Comparison of ENCODE assay signal across 25 mouse cellular contexts in the genomic region with DNA sequence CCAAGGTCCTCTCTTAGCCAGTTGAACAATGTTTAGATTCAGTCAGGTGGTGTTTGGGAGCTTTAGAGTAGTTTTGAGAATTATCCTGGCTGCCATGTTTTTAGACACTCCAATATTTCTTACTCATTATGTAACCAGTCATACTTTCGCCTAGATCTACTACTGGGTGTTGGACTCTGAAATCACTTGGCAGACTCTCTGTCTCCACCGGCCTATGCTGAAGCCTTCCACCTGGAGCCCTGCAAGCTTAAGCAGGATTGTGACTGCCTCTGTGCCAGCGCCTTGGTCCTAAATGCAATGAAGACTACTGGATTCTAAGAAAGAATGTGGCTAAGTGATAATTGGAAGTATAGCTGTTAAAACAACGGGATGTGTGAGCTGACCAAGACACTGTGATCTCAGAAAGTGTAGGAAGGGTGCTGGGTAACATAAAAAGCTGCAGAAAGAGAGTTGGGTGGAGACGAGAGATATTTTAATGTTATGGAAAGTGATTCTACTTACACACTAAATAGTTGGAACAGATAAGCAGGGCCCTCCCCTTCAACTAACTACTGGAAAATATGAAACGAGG. TPM values are rescaled to one million over a fixed set of nuclear protein-coding genes. Genes with fewer than 3 reads are reported as not detected.
DNase-seq lines count a peak whose midpoint lies in the region; ATAC-seq and TF ChIP-seq lines count a peak whose summit lies in the region.
"Had no signal": no experiment of that assay in that cellular context is flagged by ENCODE, and none has a peak within 500 bp of the region (broad histone marks: within the 10 kb centered on the region; RNA-seq: fewer than 3 reads in every experiment).

No protein-coding gene starts in this region.

- no peaks in the 10 kb centered on the region for H3K4me1 ChIP-seq in kidney, adult 2 months (ENCODE audit: control insufficient read depth, insufficient read depth, low read length)
- no peaks in the 10 kb centered on the region for H3K4me1 ChIP-seq in midbrain, embryonic 11.5 days (ENCODE audit: control insufficient read depth, insufficient read depth, low read length)
- H3K4me1 ChIP-seq in midbrain, embryonic 13.5 days (replicated peaks): no peaks in the 10 kb centered on the region
- H3K4me1 ChIP-seq: embryonic facial prominence, embryonic 10.5 days; forebrain, embryonic 10.5 days; heart, embryonic 10.5 days; hindbrain, embryonic 12.5 days had no signal

- H3K27me3 ChIP-seq in kidney, adult 2 months (replicated peaks; ENCODE audit: control insufficient read depth, insufficient read depth, low read length): no peaks in the 10 kb centered on the region
- H3K27me3 ChIP-seq in midbrain, embryonic 11.5 days (ENCODE audit: control insufficient read depth, insufficient read depth, low read length): no peaks in the 10 kb centered on the region
- H3K27me3 ChIP-seq in midbrain, embryonic 13.5 days: no peaks in the 10 kb centered on the region
- H3K27me3 ChIP-seq: CH12.LX; hindbrain, embryonic 12.5 days had no signal

- no peak for ATAC-seq in midbrain, embryonic 11.5 days (ENCODE audit: low FRiP score)
- no peak for ATAC-seq in midbrain, embryonic 13.5 days
- no peak for ATAC-seq in erythroid progenitor cell, adult 5-6 weeks (replicated peaks; ENCODE audit: low FRiP score, poor library complexity, severe bottlenecking)
- ATAC-seq: forebrain, embryonic 14.5 days; hindbrain, embryonic 16.5 days; inflammation-experienced regulatory T-cells, adult 6 months had no signal

- H3K4me2 ChIP-seq in midbrain, embryonic 11.5 days: no peak overlapping the region
- no peak overlapping the region for H3K4me2 ChIP-seq in midbrain, embryonic 13.5 days (replicated peaks)
- H3K4me2 ChIP-seq: hindbrain, embryonic 12.5 days had no signal

- WGBS in kidney, adult 2 months: 69% methylated on average over 6 of the region's 6 CpGs
- WGBS in midbrain, embryonic 11.5 days: 89% methylated on average over 6 of the region's 6 CpGs
- WGBS in midbrain, embryonic 13.5 days: 88% methylated on average over 6 of the region's 6 CpGs

- H3K9ac ChIP-seq in midbrain, embryonic 11.5 days (ENCODE audit: low read length): no peak overlapping the region
- H3K9ac ChIP-seq in midbrain, embryonic 13.5 days (replicated peaks): no peak overlapping the region
- H3K9ac ChIP-seq: hindbrain, embryonic 12.5 days had no signal

- no peak for TF ChIP-seq CTCF in kidney, adult 2 months (conservative IDR thresholded peaks at IDR 0.05; ENCODE audit: insufficient read depth, insufficient read length, low read depth, low read length)

- H3K36me3 ChIP-seq in kidney, adult 2 months (ENCODE audit: control insufficient read depth, insufficient read depth, low read length): no peaks in the 10 kb centered on the region
- peaks cover 9% of the 10 kb centered on the region; the same call in 1 of the 2 replicates for H3K36me3 ChIP-seq in midbrain, embryonic 11.5 days (ENCODE audit: control insufficient read depth, insufficient read depth, low read length)
- peaks cover 22% of the 10 kb centered on the region for H3K36me3 ChIP-seq in midbrain, embryonic 13.5 days
- H3K36me3 ChIP-seq: heart, embryonic 10.5 days had no signal

- peak; percentile 9 for DNase-seq in cerebellum, adult 9-10 months
- no peak for DNase-seq in cerebellum, adult 8-10 months
- DNase-seq in kidney, adult 2 months: peak; percentile 15
- no peak for DNase-seq in kidney, postnatal 4 days
- DNase-seq in midbrain, embryonic 11.5 days (ENCODE audit: low spot score, missing footprints): peak; percentile 51
- DNase-seq in MN1 (ENCODE audit: low spot score): peak; percentile 4
- DNase-seq: adrenal gland, adult 8-10 months; adrenal gland, postnatal 36 days; gastrocnemius, postnatal 10 days; heart, adult 18-20 months; heart, postnatal 10 days; heart, postnatal 4 days had no signal

- H3K4me3 ChIP-seq in kidney, adult 2 months (ENCODE audit: insufficient read depth, low read depth, low read length): no peak overlapping the region
- no peak overlapping the region for H3K4me3 ChIP-seq in midbrain, embryonic 11.5 days (ENCODE audit: low read depth, low read length)
- no peak overlapping the region for H3K4me3 ChIP-seq in midbrain, embryonic 13.5 days (replicated peaks)
- H3K4me3 ChIP-seq: embryonic facial prominence, embryonic 10.5 days; forebrain, embryonic 10.5 days; heart, embryonic 10.5 days; hindbrain, embryonic 12.5 days had no signal

- H3K27ac ChIP-seq in kidney, adult 2 months (ENCODE audit: insufficient read depth, low read depth, low read length): no peak overlapping the region
- H3K27ac ChIP-seq in midbrain, embryonic 11.5 days (ENCODE audit: low read depth, low read length): no peak overlapping the region
- H3K27ac ChIP-seq in midbrain, embryonic 13.5 days: no peak overlapping the region
- H3K27ac ChIP-seq: embryonic facial prominence, embryonic 10.5 days; forebrain, embryonic 10.5 days; heart, embryonic 10.5 days; hindbrain, embryonic 12.5 days had no signal

- TF ChIP-seq POLR2A in kidney, adult 2 months (IDR thresholded peaks at IDR 0.05; ENCODE audit: low read depth, low read length): no peak

- H3K9me3 ChIP-seq in midbrain, embryonic 11.5 days (ENCODE audit: control insufficient read depth, low read length): no peaks in the 10 kb centered on the region
- H3K9me3 ChIP-seq in midbrain, embryonic 13.5 days: no peaks in the 10 kb centered on the region
- H3K9me3 ChIP-seq: embryonic facial prominence, embryonic 10.5 days; forebrain, embryonic 10.5 days; heart, embryonic 10.5 days; hindbrain, embryonic 12.5 days had no signal

RNA-seq across cellular contexts. Expression of a gene that starts 57.1 kb away (rescaled TPM):
- not detected in 2 replicates for polyA plus RNA-seq in kidney, adult 2 months (2012; rRNA removed)
- not detected in 2 replicates for polyA plus RNA-seq in midbrain, embryonic 11.5 days (2014; fragmentation: Nextera tagmentation; extraction: Ambion mirVana)
- not detected in 2 replicates for polyA plus RNA-seq in midbrain, embryonic 13.5 days (2015; fragmentation: Nextera tagmentation; extraction: Ambion mirVana)
- total RNA-seq in erythroid progenitor cell, adult 5-6 weeks (2015; ENCODE audit: low replicate concordance): not detected in 2 replicates
- total RNA-seq in erythroid progenitor cell, adult 5-6 weeks (2017; ENCODE audit: low replicate concordance): not detected in 2 replicates
- total RNA-seq: adrenal gland, adult 8-10 months; adrenal gland, postnatal 36 days; CH12.LX; gastrocnemius, postnatal 10 days; gastrocnemius, postnatal 4 days; heart, adult 18-20 months; heart, postnatal 10 days; heart, postnatal 4 days had no signal
- polyA plus RNA-seq: brain, embryonic 14.5 days; embryonic facial prominence, embryonic 10.5 days; forebrain, embryonic 10.5 days; forebrain, embryonic 14.5 days; heart, embryonic 10.5 days; heart, embryonic 14.5 days; hindbrain, embryonic 12.5 days; hindbrain, embryonic 16.5 days; inflammation-experienced regulatory T-cells, adult 6 months had no signal

Comparison
In these comparisons a context has a peak if more than half of its experiments do, and no peak if none do; other contexts are left out.
1. DNase-seq: peak in cerebellum, adult 9-10 months (single experiment), kidney, adult 2 months (single experiment), midbrain, embryonic 11.5 days (single experiment) and MN1 (single experiment); none in cerebellum, adult 8-10 months (single experiment) and kidney, postnatal 4 days (0 of 2).